Mouse (Mus musculus): ENCODE results near the gene Ezr.

DNA sequence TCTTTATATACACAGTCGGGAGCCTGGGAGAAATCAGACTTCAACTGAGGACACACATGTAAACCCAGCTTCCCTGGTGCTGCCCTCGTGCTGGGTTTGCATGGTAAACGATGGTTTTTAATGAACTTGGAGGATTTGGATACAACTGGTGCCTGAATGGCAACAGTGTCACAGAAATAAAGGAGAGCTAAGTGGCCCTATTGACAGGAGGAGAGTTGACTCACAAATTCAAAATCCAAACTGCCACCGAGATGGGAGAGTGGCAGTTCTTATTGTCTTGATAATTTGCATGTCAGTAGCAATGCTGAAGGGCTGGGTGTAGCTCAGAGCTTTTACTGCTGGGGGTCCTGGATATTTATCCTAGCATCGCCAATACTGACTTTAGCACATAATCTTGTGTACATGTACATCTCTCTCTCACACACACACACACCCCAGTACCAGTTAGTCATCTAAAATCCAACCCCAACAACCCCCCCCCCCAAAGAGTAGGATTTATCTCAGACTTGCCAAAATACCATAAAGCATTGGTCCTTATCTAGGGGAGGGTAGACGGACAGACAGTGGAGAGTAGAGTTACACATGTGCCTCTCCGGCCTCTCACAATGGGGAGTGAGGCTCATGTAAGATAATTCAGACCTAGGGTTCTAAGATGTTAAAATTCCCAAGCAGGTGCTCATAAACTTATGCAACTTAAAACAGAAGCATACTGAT, 18.9 kb downstream of the Ezr start:
- TF ChIP-seq CTCF (IDR thresholded peaks at IDR 0.05; ENCODE audit: low read depth) (no peak), EP300 (optimal IDR thresholded peaks at IDR 0.05) (no peak)

Measured in stomach, postnatal 0 days (tissue).